Mouse (Mus musculus) MEL (cell line): ENCODE results near the gene Bscl2.

ENCODE experiments used
- CHD2 ChIP-seq: IDR thresholded peaks from 2 replicates; pipeline ENCODE4 v1.6.1; 2011; ENCODE audit warnings: low read length, improper control_type of control experiment
- POLR2A ChIP-seq, 2 experiments: IDR thresholded peaks; 2 replicates each; pipeline ENCODE4 v1.6.1; 2011 to 2012; ENCODE audit warnings: low read length in 2 of 2, mild to moderate bottlenecking in 2 of 2, control low read depth in 1 of 2, improper control_type of control experiment in 1 of 2, low read depth in 1 of 2, moderate library complexity in 1 of 2; ENCODE audit not compliant: control insufficient read depth in 1 of 2, insufficient read depth in 1 of 2, poor library complexity in 1 of 2

GRCm38 (mm10) chr19:8818801-8819595, 18.3 kb upstream of the Bscl2 start, which contains the start of gene Ttc9c:
- TF ChIP-seq CHD2 (peak; percentile 87), POLR2A (IDR thresholded peaks at IDR 0.05; ENCODE audit: control insufficient read depth in 1 of 2, insufficient read depth in 1 of 2, low read depth in 1 of 2, low read length in 2 of 2, poor library complexity in 1 of 2) (peak in 1 of 2 experiments; percentile 88; a peak in 2 of 4 replicates)
